Mouse (Mus musculus): Measurements from ENCODE around the gene Dbx1.

GRCm38 (mm10) chr7:49663575-49663974 is 26.9 kb upstream of the Dbx1 start:
- no peak for TF ChIP-seq CTCF (IDR thresholded peaks at IDR 0.05 in 2 of 3, conservative IDR thresholded peaks at IDR 0.05 in 1 of 3; ENCODE audit: control insufficient read depth in 1 of 3, insufficient read depth in 1 of 3, low read depth in 2 of 3, low read length in 3 of 3, poor library complexity in 1 of 3, severe bottlenecking in 1 of 3)
- no peak for TF ChIP-seq GABPA (IDR thresholded peaks at IDR 0.05; ENCODE audit: low read depth, low read length)
- TF ChIP-seq EP300 (IDR thresholded peaks at IDR 0.05; ENCODE audit: low read depth in 1 of 2, low read length in 2 of 2) = no peak
- no peak for TF ChIP-seq MYB (IDR thresholded peaks at IDR 0.05; ENCODE audit: low read depth, low read length)
- TF ChIP-seq JUND (IDR thresholded peaks at IDR 0.05; ENCODE audit: low read depth, low read length) = no peak
- TF ChIP-seq MEF2A (IDR thresholded peaks at IDR 0.05; ENCODE audit: extremely low read depth, insufficient replicate concordance, low read depth, low read length, poor library complexity, severe bottlenecking) = no peak
- no peak for TF ChIP-seq SMC3 (IDR thresholded peaks at IDR 0.05; ENCODE audit: low read depth, low read length)
- no peak for TF ChIP-seq MAX (IDR thresholded peaks at IDR 0.05; ENCODE audit: low read length)
- TF ChIP-seq E2F4 (IDR thresholded peaks at IDR 0.05; ENCODE audit: borderline replicate concordance, low read depth, low read length) = no peak
- TF ChIP-seq POLR2A (IDR thresholded peaks at IDR 0.05; ENCODE audit: control insufficient read depth in 1 of 2, insufficient read depth in 1 of 2, low read depth in 1 of 2, low read length in 2 of 2, poor library complexity in 1 of 2) = no peak
- TF ChIP-seq UBTF (IDR thresholded peaks at IDR 0.05; ENCODE audit: borderline replicate concordance, insufficient read depth, low read depth, low read length) = no peak
- no peak for TF ChIP-seq ZKSCAN1 (IDR thresholded peaks at IDR 0.05; ENCODE audit: low read depth, low read length)
- TF ChIP-seq RCOR1 (IDR thresholded peaks at IDR 0.05; ENCODE audit: low read depth, low read length) = no peak
- no peak for TF ChIP-seq NRF1 (IDR thresholded peaks at IDR 0.05; ENCODE audit: insufficient read depth, low read depth, low read length, poor library complexity, severe bottlenecking)

Measured in MEL (cell line).